Mouse (Mus musculus): ENCODE data around the gene Pmpcb.
A peak's percentile ranks its signal among the peaks of the same experiment; 100 is the strongest.
"Not testable (repeated sequence)": the region's sequence is repeated elsewhere in the genome, so short reads cannot be mapped to it uniquely, and the experiment has no call there.

Gene Pmpcb

GRCm38 (mm10) chr5:21736956-21737585 lies at the start of gene Pmpcb:
Pmpcb (plus strand) TSS chr5:21737141.
- DNase-seq (ENCODE audit: low spot score): peak; percentile 91

- DNase-seq (ENCODE audit: low spot score): no peak
Measured at GRCm38 (mm10) chr5:21692230-21692629, 44.7 kb upstream of the Pmpcb start.

GRCm38 (mm10) chr5:21693372-21693870 lies 43.5 kb upstream of the Pmpcb start:
- DNase-seq (ENCODE audit: low spot score): no peak

- DNase-seq (ENCODE audit: low spot score): no peak
Measured at GRCm38 (mm10) chr5:21694854-21695490, 42.0 kb upstream of the Pmpcb start.

- DNase-seq (ENCODE audit: low spot score): not testable (repeated sequence)
Measured at GRCm38 (mm10) chr5:21699555-21699954, 37.4 kb upstream of the Pmpcb start.

GRCm38 (mm10) chr5:21700272-21700821 lies 36.6 kb upstream of the Pmpcb start:
- DNase-seq (ENCODE audit: low spot score): no peak

GRCm38 (mm10) chr5:21700934-21701333 lies 36.0 kb upstream of the Pmpcb start:
- no peak for DNase-seq (ENCODE audit: low spot score)

GRCm38 (mm10) chr5:21701351-21702008 lies 35.5 kb upstream of the Pmpcb start, which contains the start of gene Napepld:
Napepld (minus strand) TSS chr5:21701396.
- peak; percentile 98 for DNase-seq (ENCODE audit: low spot score)

GRCm38 (mm10) chr5:21702009-21702364 lies 35.0 kb upstream of the Pmpcb start:
- DNase-seq (ENCODE audit: low spot score): no peak

GRCm38 (mm10) chr5:21702873-21703475 lies 34.0 kb upstream of the Pmpcb start:
- no peak for DNase-seq (ENCODE audit: low spot score)

GRCm38 (mm10) chr5:21703708-21704107 lies 33.2 kb upstream of the Pmpcb start:
- DNase-seq (ENCODE audit: low spot score): no peak

GRCm38 (mm10) chr5:21706546-21706945 lies 30.4 kb upstream of the Pmpcb start:
- no peak for DNase-seq (ENCODE audit: low spot score)

- not testable (repeated sequence) for DNase-seq (ENCODE audit: low spot score)
Measured at GRCm38 (mm10) chr5:21708011-21708410, 28.9 kb upstream of the Pmpcb start.

- no peak for DNase-seq (ENCODE audit: low spot score)
Measured at GRCm38 (mm10) chr5:21712127-21712715, 24.7 kb upstream of the Pmpcb start.

- DNase-seq (ENCODE audit: low spot score): no peak
Measured at GRCm38 (mm10) chr5:21714447-21714846, 22.5 kb upstream of the Pmpcb start.

- DNase-seq (ENCODE audit: low spot score): no peak
Measured at GRCm38 (mm10) chr5:21717165-21717715, 19.7 kb upstream of the Pmpcb start.

GRCm38 (mm10) chr5:21718546-21718945 lies 18.4 kb upstream of the Pmpcb start:
- DNase-seq (ENCODE audit: low spot score): no peak

GRCm38 (mm10) chr5:21719209-21719608 lies 17.7 kb upstream of the Pmpcb start:
- no peak for DNase-seq (ENCODE audit: low spot score)

- DNase-seq (ENCODE audit: low spot score): no peak
Measured at GRCm38 (mm10) chr5:21724427-21724826, 12.5 kb upstream of the Pmpcb start.

GRCm38 (mm10) chr5:21724872-21725271 lies 12.1 kb upstream of the Pmpcb start:
- peak; percentile 18 for DNase-seq (ENCODE audit: low spot score)

- no peak for DNase-seq (ENCODE audit: low spot score)
Measured at GRCm38 (mm10) chr5:21729107-21729506, 7.8 kb upstream of the Pmpcb start.

Measured in embryo, embryonic 10 days (tissue).